Mouse (Mus musculus): ENCODE results near the gene Slc35d1. TPM values are rescaled to one million over a fixed set of nuclear protein-coding genes. Genes with fewer than 3 reads are reported as not detected.
"Not testable (repeated sequence)": the region's sequence is repeated elsewhere in the genome, so short reads cannot be mapped to it uniquely, and the experiment has no call there.

The Slc35d1 gene
- polyA plus RNA-seq, 1 experiment from 2014 or later: 14.5 TPM

GRCm38 (mm10) chr4:103171256-103171655 lies 43.7 kb downstream of the Slc35d1 start:
- no peak for ATAC-seq (ENCODE audit: insufficient read depth)
- Histone ChIP-seq H3K4me1 (ENCODE audit: insufficient read depth) (no peaks in the 10 kb centered on the region), H3K27me3 (ENCODE audit: insufficient read depth, low read length) (no peaks in the 10 kb centered on the region), H3K27ac (ENCODE audit: low read depth) (no peak overlapping the region), H3K9me3 (ENCODE audit: low read depth, low read length) (no peaks in the 10 kb centered on the region), H3K4me2 (no peak overlapping the region), H3K36me3 (ENCODE audit: insufficient read depth) (peaks cover 34% of the 10 kb centered on the region), H3K9ac (no peak overlapping the region), H3K4me3 (ENCODE audit: low read depth, low read length) (no peak overlapping the region)
- 89% methylated on average over 3 of the region's 3 CpGs for WGBS
- TF ChIP-seq CTCF (IDR thresholded peaks at IDR 0.05; ENCODE audit: low read depth): no peak
- DNase-seq: no peak

GRCm38 (mm10) chr4:103166198-103166597 lies 48.8 kb downstream of the Slc35d1 start:
- not testable (repeated sequence) for DNase-seq

GRCm38 (mm10) chr4:103158781-103159180 lies 56.2 kb downstream of the Slc35d1 start:
- Histone ChIP-seq H3K4me3 (ENCODE audit: low read depth, low read length) (no peak overlapping the region), H3K36me3 (ENCODE audit: insufficient read depth) (peaks cover 80% of the 10 kb centered on the region)
- no peak for TF ChIP-seq CTCF (IDR thresholded peaks at IDR 0.05; ENCODE audit: low read depth)

More at GRCm38 (mm10) chr4:103166198-103166597, 48.8 kb downstream of the Slc35d1 start:
- H3K27ac ChIP-seq (ENCODE audit: low read depth); H3K27me3 ChIP-seq (ENCODE audit: insufficient read depth, low read length); H3K4me3 ChIP-seq (ENCODE audit: low read depth, low read length); H3K9me3 ChIP-seq (ENCODE audit: low read depth, low read length); H3K9ac ChIP-seq; H3K4me1 ChIP-seq (ENCODE audit: insufficient read depth); H3K4me2 ChIP-seq; ATAC-seq (ENCODE audit: insufficient read depth): not testable (repeated sequence)
- H3K36me3 ChIP-seq (ENCODE audit: insufficient read depth): peaks cover 32% of the 10 kb centered on the region
- WGBS: 100% methylated on average over 1 of the region's 1 CpGs

GRCm38 (mm10) chr4:103151946-103152345 lies 63.0 kb downstream of the Slc35d1 start:
- 83% methylated on average over 5 of the region's 5 CpGs for WGBS
- H3K36me3 ChIP-seq (ENCODE audit: insufficient read depth): peaks cover 87% of the 10 kb centered on the region

More at GRCm38 (mm10) chr4:103158781-103159180, 56.2 kb downstream of the Slc35d1 start:
- Histone ChIP-seq H3K4me2 (no peak overlapping the region), H3K9ac (no peak overlapping the region), H3K9me3 (ENCODE audit: low read depth, low read length) (no peaks in the 10 kb centered on the region), H3K27ac (ENCODE audit: low read depth) (no peak overlapping the region), H3K4me1 (ENCODE audit: insufficient read depth) (no peaks in the 10 kb centered on the region), H3K27me3 (ENCODE audit: insufficient read depth, low read length) (no peaks in the 10 kb centered on the region)
- 91% methylated on average over 4 of the region's 4 CpGs for WGBS
- ATAC-seq (ENCODE audit: insufficient read depth) (no peak), DNase-seq (no peak)

GRCm38 (mm10) chr4:103146339-103146738 lies 68.6 kb downstream of the Slc35d1 start:
- Histone ChIP-seq H3K4me1 (ENCODE audit: insufficient read depth) (no peaks in the 10 kb centered on the region), H3K9ac (no peak overlapping the region), H3K4me2 (no peak overlapping the region), H3K27me3 (ENCODE audit: insufficient read depth, low read length) (no peaks in the 10 kb centered on the region), H3K4me3 (ENCODE audit: low read depth, low read length) (no peak overlapping the region), H3K27ac (ENCODE audit: low read depth) (no peak overlapping the region), H3K36me3 (ENCODE audit: insufficient read depth) (peaks cover 75% of the 10 kb centered on the region), H3K9me3 (ENCODE audit: low read depth, low read length) (no peaks in the 10 kb centered on the region)
- ATAC-seq (ENCODE audit: insufficient read depth) (peak; percentile 41; the same call in 1 of the 2 replicates), DNase-seq (peak; percentile 90)
- peak; percentile 81 for TF ChIP-seq CTCF (IDR thresholded peaks at IDR 0.05; ENCODE audit: low read depth)
- 41% methylated on average over 5 of the region's 5 CpGs for WGBS

More at GRCm38 (mm10) chr4:103151946-103152345, 63.0 kb downstream of the Slc35d1 start:
- DNase-seq (no peak), ATAC-seq (ENCODE audit: insufficient read depth) (no peak)
- Histone ChIP-seq H3K4me3 (ENCODE audit: low read depth, low read length) (no peak overlapping the region), H3K9me3 (ENCODE audit: low read depth, low read length) (no peaks in the 10 kb centered on the region), H3K4me1 (ENCODE audit: insufficient read depth) (no peaks in the 10 kb centered on the region), H3K4me2 (no peak overlapping the region), H3K27ac (ENCODE audit: low read depth) (no peak overlapping the region), H3K9ac (no peak overlapping the region), H3K27me3 (ENCODE audit: insufficient read depth, low read length) (no peaks in the 10 kb centered on the region)
- no peak for TF ChIP-seq CTCF (IDR thresholded peaks at IDR 0.05; ENCODE audit: low read depth)

- Histone ChIP-seq H3K4me1 (ENCODE audit: insufficient read depth) (no peaks in the 10 kb centered on the region), H3K9ac (no peak overlapping the region), H3K4me2 (no peak overlapping the region), H3K9me3 (ENCODE audit: low read depth, low read length) (no peaks in the 10 kb centered on the region), H3K27me3 (ENCODE audit: insufficient read depth, low read length) (no peaks in the 10 kb centered on the region), H3K4me3 (ENCODE audit: low read depth, low read length) (no peak overlapping the region), H3K27ac (ENCODE audit: low read depth) (no peak overlapping the region), H3K36me3 (ENCODE audit: insufficient read depth) (peaks cover 43% of the 10 kb centered on the region)
- 54% methylated on average over 1 of the region's 1 CpGs for WGBS
- ATAC-seq (ENCODE audit: insufficient read depth): no peak
- TF ChIP-seq CTCF (IDR thresholded peaks at IDR 0.05; ENCODE audit: low read depth): no peak
- no peak for DNase-seq
Observed at GRCm38 (mm10) chr4:103136946-103137345, 78.0 kb downstream of the Slc35d1 start.

- DNase-seq (no peak), ATAC-seq (ENCODE audit: insufficient read depth) (no peak)
- WGBS: 83% methylated on average over 4 of the region's 4 CpGs
- Histone ChIP-seq H3K27ac (ENCODE audit: low read depth) (no peak overlapping the region), H3K9ac (no peak overlapping the region), H3K4me2 (no peak overlapping the region), H3K4me1 (ENCODE audit: insufficient read depth) (no peaks in the 10 kb centered on the region), H3K9me3 (ENCODE audit: low read depth, low read length) (no peaks in the 10 kb centered on the region), H3K36me3 (ENCODE audit: insufficient read depth) (peaks cover 8% of the 10 kb centered on the region), H3K27me3 (ENCODE audit: insufficient read depth, low read length) (no peaks in the 10 kb centered on the region), H3K4me3 (ENCODE audit: low read depth, low read length) (no peak overlapping the region)
- no peak for TF ChIP-seq CTCF (IDR thresholded peaks at IDR 0.05; ENCODE audit: low read depth)
Observed at GRCm38 (mm10) chr4:103126533-103126932, 88.4 kb downstream of the Slc35d1 start.

GRCm38 (mm10) chr4:103123606-103124005 lies 91.4 kb downstream of the Slc35d1 start:
- Histone ChIP-seq H3K27ac (ENCODE audit: low read depth) (no peak overlapping the region), H3K4me3 (ENCODE audit: low read depth, low read length) (no peak overlapping the region), H3K4me1 (ENCODE audit: insufficient read depth) (0 out of 2 replicates have a peak, but pooled peaks cover 5% of the 10 kb centered on the region), H3K36me3 (ENCODE audit: insufficient read depth) (no peaks in the 10 kb centered on the region), H3K9ac (no peak overlapping the region), H3K4me2 (no peak overlapping the region), H3K27me3 (ENCODE audit: insufficient read depth, low read length) (no peaks in the 10 kb centered on the region), H3K9me3 (ENCODE audit: low read depth, low read length) (no peaks in the 10 kb centered on the region)
- TF ChIP-seq CTCF (IDR thresholded peaks at IDR 0.05; ENCODE audit: low read depth): no peak
- DNase-seq (no peak), ATAC-seq (ENCODE audit: insufficient read depth) (no peak)
